Mouse (Mus musculus) kidney, embryonic 16.5 days (tissue): ENCODE measurements at regions not wholly inside any gene's neighbourhood (a gene's known extent, or its start where the extent isn't known, plus 50 kb on each side); places are given as distances from the start of the nearest gene placed in this dataset.
"Not testable (repeated sequence)": the region's sequence is repeated elsewhere in the genome, so short reads cannot be mapped to it uniquely, and the experiment has no call there.

Experiments
- ATAC-seq: fragments of 200-750 bp; cut with Nextera tagmentation; 2 replicates; pipeline ENCODE4 v1.8.0; 2017; ENCODE audit warnings: moderate TSS enrichment; ENCODE audit not compliant: low FRiP score, low TSS enrichment
- H3K27ac ChIP-seq: fragments of 300-500 bp; sonication (generic); 2 replicates; pipeline ENCODE4 v1.5.1; 2014; ENCODE audit warnings: low read length
- H3K27me3 ChIP-seq: fragments of 300-500 bp; sonication (generic); 2 replicates; pipeline ENCODE4 v1.6.1; 2014; ENCODE audit warnings: low read length, control low read depth, mixed read lengths; ENCODE audit not compliant: insufficient read depth
- H3K36me3 ChIP-seq: fragments of 300-500 bp; sonication (generic); 2 replicates; pipeline ENCODE4 v1.6.1; 2014; ENCODE audit warnings: low read length, control low read depth, mixed read lengths; ENCODE audit not compliant: insufficient read depth
- H3K4me1 ChIP-seq: fragments of 300-500 bp; sonication (generic); 2 replicates; pipeline ENCODE4 v1.6.1; 2014; ENCODE audit warnings: low read length, control low read depth, mixed read lengths; ENCODE audit not compliant: insufficient read depth
- H3K4me2 ChIP-seq: fragments of 300-500 bp; sonication (generic); replicated peaks from 2 replicates; pipeline ENCODE4 v1.6.1; 2014; ENCODE audit warnings: low read depth, low read length
- H3K4me3 ChIP-seq: fragments of 300-500 bp; sonication (generic); 2 replicates; pipeline ENCODE4 v1.5.1; 2014; ENCODE audit warnings: mild to moderate bottlenecking, low read length
- H3K9ac ChIP-seq: fragments of 300-500 bp; sonication (generic); replicated peaks from 2 replicates; pipeline ENCODE4 v1.6.1; 2014; ENCODE audit warnings: low read length
- H3K9me3 ChIP-seq: fragments of 300-500 bp; sonication (generic); 2 replicates; pipeline ENCODE4 v1.6.1; 2016; ENCODE audit warnings: low read length, control low read depth
- WGBS: fragments of 180-500 bp; shearing (Covaris S2); extraction: QIAGEN DNeasy Blood & Tissue Kit; methylation state at CpG from one replicate; pipeline ENCODE4 v1.1.7; 2014; 5-methylcytosine and 5-hydroxymethylcytosine counted together

DNA sequence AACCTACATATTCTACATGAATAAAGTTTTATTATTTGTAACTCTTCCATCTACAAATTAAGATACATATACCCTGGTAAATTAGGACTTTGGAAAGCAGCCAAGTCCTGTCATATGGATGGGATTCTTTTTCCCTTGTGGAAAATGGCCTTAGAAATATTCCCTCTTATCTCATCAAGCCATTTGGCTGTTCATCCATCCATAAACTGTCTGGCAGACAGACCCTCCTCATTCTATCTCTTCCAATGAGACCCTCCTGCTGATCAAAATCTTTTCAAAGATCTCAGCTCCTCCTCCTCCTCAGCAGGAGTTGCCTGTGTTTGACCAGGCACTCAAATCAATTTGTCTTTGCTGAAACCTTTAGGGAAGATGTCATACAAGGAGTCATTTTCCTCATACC, 649.2 kb downstream of the Cdh8 start:
- no peak overlapping the region for H3K4me3 ChIP-seq
- H3K9me3 ChIP-seq: no peaks in the 10 kb centered on the region
- H3K27me3 ChIP-seq: no peaks in the 10 kb centered on the region
- H3K4me1 ChIP-seq: no peaks in the 10 kb centered on the region
- no peak overlapping the region for H3K27ac ChIP-seq
- H3K4me2 ChIP-seq: no peak overlapping the region
- no peak for ATAC-seq
- no peak overlapping the region for H3K9ac ChIP-seq
- H3K36me3 ChIP-seq: no peaks in the 10 kb centered on the region

DNA sequence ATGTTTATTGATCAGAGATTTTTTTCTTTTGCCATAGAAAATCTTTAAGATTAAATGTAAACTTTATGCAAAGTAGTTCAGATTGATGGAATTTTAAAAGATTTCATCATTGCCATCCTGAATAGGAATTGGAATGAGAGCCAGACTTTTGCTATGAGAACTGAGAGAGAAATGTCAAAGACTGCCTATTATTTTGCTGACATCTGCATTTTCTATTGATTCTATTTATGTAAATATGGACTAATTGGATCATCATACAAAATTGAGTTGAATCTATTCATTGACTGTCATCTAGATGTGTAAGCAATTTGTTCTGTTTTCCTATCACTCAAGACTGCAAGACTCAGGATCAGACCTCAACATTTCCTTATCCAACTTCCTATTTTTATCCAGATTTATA, 659.7 kb downstream of the Cdh8 start:
- Histone ChIP-seq H3K4me1 (no peaks in the 10 kb centered on the region), H3K27me3 (no peaks in the 10 kb centered on the region), H3K36me3 (no peaks in the 10 kb centered on the region), H3K27ac (no peak overlapping the region), H3K9ac (no peak overlapping the region), H3K4me2 (no peak overlapping the region), H3K9me3 (no peaks in the 10 kb centered on the region), H3K4me3 (no peak overlapping the region)
- no peak for ATAC-seq

DNA sequence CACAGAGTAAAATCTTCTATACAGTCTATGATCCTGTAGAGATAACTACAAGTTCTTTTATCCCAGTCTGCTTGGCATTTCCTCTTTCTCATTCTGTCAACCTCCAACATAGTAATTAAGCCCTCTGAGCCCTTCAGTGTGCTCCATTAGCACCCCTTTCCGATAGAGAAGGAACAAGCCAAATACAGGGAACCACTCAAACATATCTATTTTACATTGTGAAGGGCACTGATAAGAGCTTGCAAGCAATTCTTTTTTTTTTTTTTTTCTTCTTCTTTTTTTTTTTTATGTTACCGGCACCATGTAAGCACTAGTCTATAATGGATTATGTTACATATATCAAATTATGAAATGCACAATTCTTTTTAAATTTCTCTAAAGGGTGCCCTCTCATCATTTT, 660.5 kb downstream of the Cdh8 start:
- H3K9ac ChIP-seq: no peak overlapping the region
- ATAC-seq: no peak

DNA sequence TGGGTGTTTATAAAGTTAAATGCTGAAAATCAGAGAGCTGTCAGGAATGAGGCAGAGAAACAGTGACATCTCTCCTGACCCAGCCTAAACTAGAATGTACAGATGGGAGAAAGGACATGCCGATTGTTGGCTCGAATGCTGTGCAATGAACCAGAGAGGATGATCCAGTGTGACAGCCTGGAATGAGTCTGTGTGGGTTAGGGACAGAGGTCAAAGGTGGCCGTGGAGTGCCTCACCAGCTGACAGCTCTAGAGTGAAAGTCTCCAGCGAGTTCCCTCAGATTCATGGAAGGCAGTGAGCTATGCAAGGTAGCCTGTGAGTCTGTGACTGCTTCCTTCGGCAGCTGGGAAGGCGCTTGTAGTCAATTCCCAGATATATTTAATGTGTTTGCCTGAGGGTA, 663.9 kb downstream of the Cdh8 start:
- Histone ChIP-seq H3K27me3 (no peaks in the 10 kb centered on the region), H3K9me3 (no peaks in the 10 kb centered on the region), H3K4me3 (no peak overlapping the region), H3K9ac (no peak overlapping the region), H3K4me1 (no peaks in the 10 kb centered on the region), H3K4me2 (no peak overlapping the region), H3K27ac (no peak overlapping the region), H3K36me3 (no peaks in the 10 kb centered on the region)
- WGBS: 14% methylated on average over 6 of the region's 6 CpGs
- ATAC-seq: peak; percentile 51; the same call in 1 of the 2 replicates

More for the DNA sequence above, 660.5 kb downstream of the Cdh8 start:
- Histone ChIP-seq H3K27me3 (no peaks in the 10 kb centered on the region), H3K4me3 (no peak overlapping the region), H3K9me3 (no peaks in the 10 kb centered on the region), H3K27ac (no peak overlapping the region), H3K4me1 (no peaks in the 10 kb centered on the region), H3K4me2 (no peak overlapping the region), H3K36me3 (no peaks in the 10 kb centered on the region)
- 85% methylated on average over 2 of the region's 2 CpGs for WGBS

DNA sequence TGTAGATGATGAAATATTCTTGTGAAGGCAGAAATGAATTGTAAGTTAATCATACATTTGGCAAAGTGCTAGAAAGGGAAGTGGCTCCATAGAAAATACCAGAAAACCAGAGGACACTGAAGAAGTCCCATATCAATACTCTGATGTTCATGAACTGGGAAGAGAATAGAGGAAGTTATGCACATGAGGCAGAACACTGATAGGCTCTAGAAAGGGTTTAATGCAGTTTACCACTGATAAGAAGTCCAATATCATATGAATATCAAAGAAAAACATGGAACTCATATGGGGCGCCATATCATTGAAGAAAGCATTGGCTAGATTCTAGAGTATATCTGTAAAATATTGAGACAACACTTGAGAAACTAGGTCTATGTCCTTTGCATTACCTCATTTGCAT, 708.5 kb downstream of the Cdh8 start:
- no peak for ATAC-seq
- no peak overlapping the region for H3K4me3 ChIP-seq
- H3K36me3 ChIP-seq: no peaks in the 10 kb centered on the region
- no peak overlapping the region for H3K27ac ChIP-seq
- H3K9me3 ChIP-seq: no peaks in the 10 kb centered on the region
- 98% methylated on average over 1 of the region's 1 CpGs for WGBS
- H3K4me1 ChIP-seq: no peaks in the 10 kb centered on the region
- no peak overlapping the region for H3K9ac ChIP-seq
- H3K4me2 ChIP-seq: no peak overlapping the region
- H3K27me3 ChIP-seq: no peaks in the 10 kb centered on the region

DNA sequence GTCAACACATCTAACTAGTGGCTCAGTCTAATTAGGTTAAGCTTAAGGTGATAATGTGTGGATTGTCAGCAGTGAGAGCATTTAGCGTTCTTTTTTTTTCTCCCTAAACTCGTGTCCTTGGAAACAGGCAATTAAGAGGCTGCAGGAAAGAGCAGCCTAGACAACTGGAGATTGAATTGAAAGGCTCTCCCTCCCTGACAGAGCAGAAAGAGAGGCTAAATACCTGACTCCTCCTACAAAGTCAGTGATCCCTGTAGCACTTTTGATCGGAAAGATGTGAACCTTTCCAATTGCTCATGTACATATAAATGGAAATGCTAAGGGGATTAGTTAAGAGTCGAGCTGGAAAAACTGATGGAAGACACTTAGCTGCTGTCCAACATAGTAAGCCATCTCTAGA, 710.1 kb downstream of the Cdh8 start:
- H3K9ac ChIP-seq: no peak overlapping the region
- WGBS: 53% methylated on average over 4 of the region's 4 CpGs
- no peaks in the 10 kb centered on the region for H3K4me1 ChIP-seq
- H3K27me3 ChIP-seq: no peaks in the 10 kb centered on the region
- H3K4me2 ChIP-seq: no peak overlapping the region
- H3K4me3 ChIP-seq: no peak overlapping the region
- H3K9me3 ChIP-seq: no peaks in the 10 kb centered on the region
- H3K27ac ChIP-seq: no peak overlapping the region
- ATAC-seq: no peak
- no peaks in the 10 kb centered on the region for H3K36me3 ChIP-seq

DNA sequence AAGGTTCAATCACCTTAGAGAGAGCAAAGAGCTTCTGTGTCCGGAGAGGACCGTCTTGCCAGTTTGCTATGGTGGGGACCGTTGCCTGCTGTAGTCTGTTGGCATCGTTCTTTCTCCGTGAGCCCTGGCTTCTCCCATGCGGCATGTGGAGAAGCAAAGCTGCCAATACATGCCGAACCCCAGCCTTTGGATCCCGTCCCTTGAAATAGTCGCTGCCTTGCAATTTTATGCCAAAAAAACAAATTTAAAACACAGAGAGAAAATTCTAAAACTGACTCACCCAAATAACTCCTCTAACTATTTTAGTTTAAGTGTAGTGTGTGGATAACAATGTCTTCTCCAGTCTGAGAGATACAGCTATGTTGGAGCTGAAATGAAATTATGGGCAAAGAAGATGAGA, 731.1 kb downstream of the Cdh8 start:
- 92% methylated on average over 9 of the region's 9 CpGs for WGBS
- ATAC-seq: no peak
- H3K4me1 ChIP-seq: no peaks in the 10 kb centered on the region

DNA sequence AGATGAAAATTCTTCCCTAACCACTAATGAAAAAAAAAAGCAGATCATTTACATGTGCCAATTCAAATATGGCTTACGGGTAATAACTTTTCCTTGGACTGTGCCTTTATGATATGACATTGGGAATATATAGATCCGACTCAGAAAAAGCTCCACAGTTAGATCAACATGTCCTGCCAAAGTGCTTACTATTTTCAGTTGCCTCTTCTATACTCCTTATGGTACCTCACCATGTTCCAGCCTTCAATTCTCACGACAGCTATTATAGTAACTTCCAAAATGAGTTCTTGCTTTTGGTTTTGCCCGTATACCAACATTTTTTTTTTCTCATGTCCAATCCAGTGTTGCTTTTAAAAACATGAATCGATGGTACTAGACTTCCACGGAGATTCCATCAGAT, 731.7 kb downstream of the Cdh8 start:
- Histone ChIP-seq H3K4me1 (no peaks in the 10 kb centered on the region), H3K4me2 (no peak overlapping the region), H3K4me3 (no peak overlapping the region), H3K27ac (no peak overlapping the region), H3K9me3 (no peaks in the 10 kb centered on the region), H3K36me3 (no peaks in the 10 kb centered on the region), H3K27me3 (no peaks in the 10 kb centered on the region), H3K9ac (no peak overlapping the region)
- WGBS: 87% methylated on average over 6 of the region's 6 CpGs
- no peak for ATAC-seq

More for the DNA sequence above, 731.1 kb downstream of the Cdh8 start:
- Histone ChIP-seq H3K27ac (no peak overlapping the region), H3K4me3 (no peak overlapping the region), H3K4me2 (no peak overlapping the region), H3K27me3 (no peaks in the 10 kb centered on the region), H3K36me3 (no peaks in the 10 kb centered on the region), H3K9ac (no peak overlapping the region), H3K9me3 (no peaks in the 10 kb centered on the region)

DNA sequence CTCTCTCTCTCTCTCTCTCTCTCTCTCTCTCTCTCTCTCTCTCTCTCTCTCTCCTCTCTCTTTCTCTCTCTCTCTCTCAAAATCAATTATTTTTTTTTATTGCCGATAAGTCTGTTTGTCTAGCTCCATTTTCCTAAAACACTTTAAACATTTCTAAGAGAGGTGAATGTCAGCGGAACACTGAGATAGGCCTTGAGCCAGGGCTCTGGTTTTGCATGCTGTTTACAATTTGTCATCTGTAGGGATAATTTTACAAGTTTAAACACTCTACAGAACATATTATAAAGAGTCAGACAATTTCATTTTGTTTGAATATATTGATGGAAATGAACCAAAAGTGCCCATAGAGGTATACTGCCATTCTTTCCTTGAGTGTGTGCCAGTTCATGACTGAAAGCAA, 736.2 kb downstream of the Cdh8 start:
- no peak overlapping the region for H3K27ac ChIP-seq
- H3K4me3 ChIP-seq: no peak overlapping the region
- no peaks in the 10 kb centered on the region for H3K36me3 ChIP-seq
- no peaks in the 10 kb centered on the region for H3K9me3 ChIP-seq
- no peak overlapping the region for H3K9ac ChIP-seq
- no peak overlapping the region for H3K4me2 ChIP-seq
- 91% methylated on average over 2 of the region's 2 CpGs for WGBS
- H3K27me3 ChIP-seq: no peaks in the 10 kb centered on the region
- no peaks in the 10 kb centered on the region for H3K4me1 ChIP-seq
- ATAC-seq: no peak

DNA sequence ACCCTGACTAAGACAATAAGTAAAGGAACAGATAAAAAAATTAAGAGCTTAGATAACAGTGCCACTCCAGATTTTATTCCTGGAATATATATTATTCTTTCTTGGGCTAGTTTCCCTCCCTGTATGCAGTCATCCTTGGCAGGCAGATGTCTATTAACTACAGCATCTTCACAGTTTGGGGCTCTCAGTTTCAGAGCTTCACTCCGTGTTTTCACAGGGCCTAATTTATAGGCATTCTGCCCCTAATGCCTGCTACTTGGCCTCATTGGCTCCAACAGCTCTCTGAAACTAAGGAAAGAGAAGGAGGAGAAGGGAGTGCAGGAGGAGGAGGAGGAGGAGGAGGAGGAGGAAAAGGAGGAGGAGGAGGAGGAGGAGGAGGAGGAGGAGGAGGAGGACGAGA, 757.0 kb downstream of the Cdh8 start:
- Histone ChIP-seq H3K4me1 (no peaks in the 10 kb centered on the region), H3K4me2 (no peak overlapping the region), H3K9me3 (no peaks in the 10 kb centered on the region), H3K27me3 (no peaks in the 10 kb centered on the region), H3K27ac (no peak overlapping the region), H3K4me3 (no peak overlapping the region), H3K36me3 (no peaks in the 10 kb centered on the region), H3K9ac (no peak overlapping the region)
- WGBS: 15% methylated on average over 2 of the region's 2 CpGs
- peak; percentile 70 for ATAC-seq

DNA sequence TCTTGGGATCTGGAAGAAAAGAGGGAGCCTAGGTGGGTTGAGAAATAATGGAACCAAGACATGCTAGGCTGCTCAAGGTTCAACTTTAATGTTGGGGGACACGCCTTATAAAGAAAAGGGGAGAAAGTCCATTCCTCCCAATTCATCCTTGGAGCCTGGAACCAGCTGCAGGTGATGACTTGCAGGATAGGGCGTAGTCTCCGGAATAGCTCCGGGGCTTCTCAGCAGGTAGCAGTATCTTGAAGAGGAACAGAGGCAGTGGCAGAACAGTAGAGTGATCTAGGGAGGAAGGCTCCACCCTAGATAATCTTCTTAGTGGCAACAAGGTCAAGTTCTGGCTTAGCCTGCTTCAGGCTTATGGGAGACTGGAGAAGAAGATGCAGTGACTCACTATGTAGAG, 764.0 kb downstream of the Cdh8 start:
- H3K36me3 ChIP-seq, H3K27me3 ChIP-seq, H3K4me2 ChIP-seq, H3K4me3 ChIP-seq, H3K9me3 ChIP-seq, H3K4me1 ChIP-seq, H3K9ac ChIP-seq, ATAC-seq, H3K27ac ChIP-seq: not testable (repeated sequence)
- 87% methylated on average over 4 of the region's 4 CpGs for WGBS
